Mouse (Mus musculus) bone marrow, adult 2 months (tissue): ENCODE results near the gene Plppr5.

ENCODE experiments used
- CTCF ChIP-seq: fragments of 200-500 bp; IDR thresholded peaks from 2 replicates; pipeline ENCODE4 v1.5.1; 2011; ENCODE audit warnings: low read length, control low read depth; ENCODE audit not compliant: control insufficient read depth, insufficient read depth
- POLR2A ChIP-seq: fragments of 200-500 bp; IDR thresholded peaks from 2 replicates; pipeline ENCODE4 v1.6.1; 2011; ENCODE audit warnings: low read depth, mild to moderate bottlenecking, control low read depth, low read length, borderline replicate concordance; ENCODE audit not compliant: control insufficient read depth

DNA sequence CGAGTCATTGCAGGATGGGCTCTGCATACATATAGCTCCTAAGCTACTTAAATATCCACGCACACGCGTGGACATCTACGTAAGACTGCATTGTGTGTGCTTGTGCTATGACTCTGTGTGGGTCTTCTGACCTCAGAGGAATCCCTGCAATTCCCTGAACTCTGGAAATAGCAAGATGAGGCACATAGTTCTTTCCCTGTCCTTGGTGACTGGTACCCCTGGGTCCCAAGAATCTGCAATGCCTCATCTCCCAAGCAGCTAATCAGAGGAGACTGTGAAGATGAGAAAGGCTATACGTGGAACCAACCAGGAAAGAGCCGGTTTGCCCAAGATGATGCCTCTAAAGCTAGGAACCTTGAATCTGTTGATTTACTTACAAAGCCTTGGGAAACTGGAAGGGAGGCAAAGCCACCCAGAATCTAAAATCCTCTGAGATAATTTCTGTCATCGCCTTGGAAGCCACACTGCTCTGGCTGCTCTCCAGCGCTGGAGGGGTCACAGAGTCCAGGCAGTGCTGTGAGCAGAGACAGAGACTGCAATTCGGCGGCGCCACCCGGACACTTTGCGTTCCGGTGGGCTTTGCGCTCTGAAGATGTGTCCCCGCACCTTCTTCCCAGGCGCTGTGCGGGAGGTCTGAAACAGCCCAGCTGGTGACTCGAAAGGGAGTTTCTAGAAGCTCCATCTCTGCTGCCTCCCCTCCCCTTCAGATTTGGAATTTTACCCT, at the start of gene Plppr5:
- TF ChIP-seq POLR2A (no peak), CTCF (no peak)
